Mouse (Mus musculus) urinary bladder, adult 18-20 months (tissue): Measurements from ENCODE around the gene D230025D16Rik.

Experiments used
- DNase-seq, 2 experiments: peaks; one replicate each; pipeline ENCODE4 v3.0.0; 2022; ENCODE audit warnings: low spot score in 2 of 2, mixed read lengths in 2 of 2

Gene D230025D16Rik

DNA sequence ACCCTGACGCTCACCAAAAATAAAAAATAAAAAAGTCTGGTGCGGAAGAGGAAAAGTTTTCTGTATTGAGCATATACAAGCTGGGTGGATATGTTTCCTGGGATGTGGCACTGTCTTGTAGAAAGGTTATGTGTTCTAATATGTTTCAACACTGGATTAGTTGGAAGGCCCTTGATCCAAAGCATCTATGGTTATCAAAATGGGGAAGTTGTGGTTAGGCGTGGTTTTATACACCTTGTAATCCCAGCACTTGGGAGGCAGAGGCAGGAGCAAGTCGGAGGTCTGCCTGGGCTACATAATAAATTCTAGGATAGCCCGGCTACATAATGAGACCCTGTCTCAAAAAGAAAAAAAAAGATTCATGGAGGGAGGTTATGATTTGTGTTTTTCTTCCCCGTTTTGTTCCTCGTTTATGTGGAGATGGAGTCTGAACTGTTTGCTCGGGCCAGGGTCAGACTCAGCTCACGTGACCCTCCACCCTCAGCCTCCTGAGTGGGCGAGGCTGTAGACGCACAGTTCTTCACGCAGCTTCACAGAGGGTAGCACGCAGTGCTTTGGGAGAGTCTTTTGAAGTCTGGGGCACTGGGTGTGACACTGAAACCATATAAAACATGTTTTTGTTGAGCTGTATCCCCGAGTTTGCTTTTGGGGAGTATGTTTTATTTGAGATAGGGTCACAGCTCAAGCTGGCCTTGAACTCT, 12.6 kb downstream of the D230025D16Rik start:
- no peak for DNase-seq

GRCm38 (mm10) chr8:105241016-105241415, 16.1 kb downstream of the D230025D16Rik start:
- DNase-seq, result no peak

DNA sequence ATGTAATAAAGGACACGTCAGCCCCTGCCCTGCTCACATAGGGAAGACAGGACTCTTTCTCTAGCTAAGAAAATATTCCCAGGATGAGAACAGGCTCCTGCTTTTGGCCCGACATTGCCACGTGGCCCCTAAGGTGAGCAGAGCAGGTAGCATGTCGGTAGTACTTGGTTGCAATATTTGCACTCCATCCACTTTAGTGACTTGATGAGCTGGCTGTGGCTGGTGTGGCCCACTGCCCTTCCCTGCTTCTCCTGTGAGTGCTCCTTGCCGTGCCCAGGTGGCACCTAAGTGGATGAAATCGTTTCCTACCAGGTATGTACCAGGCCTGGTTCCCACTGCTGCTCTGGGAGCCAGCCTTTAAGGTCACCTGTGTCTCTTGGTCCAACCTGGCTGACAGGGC, 27.0 kb downstream of the D230025D16Rik start:
- no peak for DNase-seq

GRCm38 (mm10) chr8:105252680-105253537, 28.0 kb downstream of the D230025D16Rik start:
- no peak for DNase-seq

GRCm38 (mm10) chr8:105253766-105254151, 28.8 kb downstream of the D230025D16Rik start:
- no peak for DNase-seq

GRCm38 (mm10) chr8:105254152-105254965, 29.4 kb downstream of the D230025D16Rik start:
- peak; percentile 83 to 87 for DNase-seq

DNA sequence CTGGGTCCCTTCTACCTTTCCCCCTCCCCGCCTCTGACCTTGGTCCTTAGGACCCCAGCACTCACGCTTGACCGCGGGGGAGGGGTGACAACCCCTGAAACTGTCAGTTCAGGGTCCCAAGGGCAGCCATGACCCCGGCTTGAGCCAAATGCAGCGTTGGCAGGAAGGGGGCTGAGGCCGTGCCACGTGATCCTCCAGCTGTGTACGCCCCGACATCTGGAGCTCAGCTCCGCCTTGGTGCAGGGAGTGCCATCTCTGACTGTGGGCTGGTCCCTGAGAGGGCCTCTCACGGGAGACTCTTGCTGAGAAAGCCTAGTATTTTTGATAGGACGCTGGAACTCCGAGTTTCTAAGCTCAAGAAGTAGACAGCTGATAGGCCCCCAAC, 30.0 kb downstream of the D230025D16Rik start, which contains the start of gene B3gnt9:
Gene B3gnt9 (minus strand): TSS at position 188 of the 385 bp plus-strand sequence.
- peak; percentile 46 to 78 for DNase-seq

- no peak for DNase-seq
These were observed 32.6 kb downstream of the D230025D16Rik start for GRCm38 (mm10) chr8:105257318-105258114.

DNA sequence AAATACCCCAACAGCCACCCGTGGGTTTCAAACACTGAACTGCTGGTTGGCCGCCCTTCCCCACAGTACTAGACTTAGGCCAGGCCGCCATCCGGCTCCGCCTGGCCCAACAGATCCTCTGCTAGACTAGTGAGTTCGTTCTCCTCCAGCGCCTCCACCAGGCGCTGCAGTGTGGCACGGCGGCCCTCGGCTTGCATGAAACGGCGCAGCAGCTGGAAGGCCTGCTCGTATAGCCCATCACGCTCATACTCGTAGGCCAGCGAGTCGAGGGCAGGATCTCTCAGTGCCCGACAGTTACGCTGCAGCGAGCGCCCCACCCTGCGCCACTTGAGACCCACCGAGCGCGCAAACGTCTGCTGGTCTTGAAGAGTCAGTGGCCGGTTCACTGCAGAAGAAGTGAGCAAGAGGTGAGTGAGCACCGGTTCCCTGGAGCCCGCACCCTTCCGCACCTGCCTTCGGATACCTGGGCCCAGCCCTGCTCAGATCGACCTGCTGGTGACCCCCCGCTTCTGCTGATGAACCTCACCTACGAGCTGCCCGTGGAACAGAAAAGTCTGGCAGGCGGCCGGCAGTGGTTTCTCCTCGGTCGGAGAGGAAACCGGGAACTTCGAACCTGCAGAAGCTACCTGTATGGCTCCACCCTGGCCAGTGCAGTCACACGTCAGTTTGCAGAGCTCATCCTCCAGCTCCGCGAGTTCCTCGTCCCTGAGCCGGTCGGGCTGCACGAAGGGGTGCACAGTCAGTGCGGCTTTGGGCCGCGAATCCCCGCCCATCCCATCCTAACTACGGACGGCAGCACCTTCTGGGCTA, 34.2 kb downstream of the D230025D16Rik start:
- no peak for DNase-seq

- DNase-seq, result peak; percentile 37 to 61
These were observed 34.9 kb downstream of the D230025D16Rik start for GRCm38 (mm10) chr8:105259721-105260320.

DNA sequence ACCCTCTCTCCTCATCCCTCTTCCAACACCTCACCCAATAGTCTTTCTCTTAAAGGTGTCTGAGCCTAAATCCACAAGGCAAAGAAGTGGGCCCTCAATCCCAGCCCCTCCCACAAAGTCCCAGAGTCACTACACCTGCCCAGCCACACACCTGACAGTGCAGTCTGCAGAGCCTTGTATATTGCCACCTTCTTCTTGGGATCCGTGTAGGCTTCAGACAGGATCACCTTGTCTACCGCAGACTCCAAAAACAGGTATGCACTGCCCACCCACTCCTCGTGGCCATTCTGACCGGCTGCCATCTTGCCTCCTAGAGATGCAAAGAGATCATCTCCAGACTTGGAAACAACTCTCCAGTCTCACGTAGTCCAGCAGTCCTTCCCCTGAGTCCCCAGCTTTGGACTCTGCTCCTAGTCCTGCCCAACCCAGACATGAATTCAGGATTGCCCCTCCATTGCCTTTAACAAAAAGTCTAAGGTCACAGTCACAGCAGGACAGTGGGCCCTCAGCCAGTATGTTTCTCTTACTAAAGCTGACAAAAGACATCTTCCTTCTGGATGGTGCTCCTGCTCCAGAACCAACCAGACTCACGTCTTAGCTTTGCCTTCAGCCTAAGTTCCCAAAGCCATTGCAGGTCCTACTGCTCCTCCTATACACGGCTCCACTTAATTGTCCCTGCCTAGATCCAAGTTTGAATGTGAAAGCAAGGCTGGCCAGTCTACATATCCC, 35.6 kb downstream of the D230025D16Rik start:
- no peak for DNase-seq

DNA sequence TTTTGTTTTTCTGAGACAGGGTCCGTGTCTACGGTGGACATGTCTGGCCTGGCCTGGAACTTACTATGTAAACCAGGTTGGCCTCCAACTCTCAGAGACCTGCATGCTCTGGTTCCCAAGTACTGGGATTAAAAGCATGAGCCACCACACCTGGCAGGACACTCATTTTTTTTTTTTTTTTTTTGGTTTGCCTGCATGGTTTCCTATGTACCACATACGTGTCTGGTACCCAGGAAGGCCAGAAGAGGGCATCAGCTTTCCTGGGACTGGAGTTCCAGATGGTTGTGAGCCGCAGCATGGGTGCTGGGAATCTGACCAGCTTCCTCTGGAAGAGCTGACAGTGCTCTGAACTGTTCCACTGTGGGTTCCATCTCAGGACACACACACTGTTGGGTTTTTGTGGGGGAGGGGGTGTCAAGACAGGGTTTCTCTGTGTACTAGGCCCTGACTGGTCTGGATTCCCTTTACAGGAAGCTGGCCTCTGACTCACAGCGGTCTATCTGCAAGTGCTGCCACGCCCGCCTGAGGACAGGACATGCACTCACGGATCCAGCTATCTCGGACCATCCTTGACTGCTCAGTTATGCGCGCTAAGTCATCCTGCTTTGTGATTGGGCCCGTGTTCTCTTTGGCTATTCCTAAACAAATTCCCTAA, 36.5 kb downstream of the D230025D16Rik start:
- no peak for DNase-seq

DNA sequence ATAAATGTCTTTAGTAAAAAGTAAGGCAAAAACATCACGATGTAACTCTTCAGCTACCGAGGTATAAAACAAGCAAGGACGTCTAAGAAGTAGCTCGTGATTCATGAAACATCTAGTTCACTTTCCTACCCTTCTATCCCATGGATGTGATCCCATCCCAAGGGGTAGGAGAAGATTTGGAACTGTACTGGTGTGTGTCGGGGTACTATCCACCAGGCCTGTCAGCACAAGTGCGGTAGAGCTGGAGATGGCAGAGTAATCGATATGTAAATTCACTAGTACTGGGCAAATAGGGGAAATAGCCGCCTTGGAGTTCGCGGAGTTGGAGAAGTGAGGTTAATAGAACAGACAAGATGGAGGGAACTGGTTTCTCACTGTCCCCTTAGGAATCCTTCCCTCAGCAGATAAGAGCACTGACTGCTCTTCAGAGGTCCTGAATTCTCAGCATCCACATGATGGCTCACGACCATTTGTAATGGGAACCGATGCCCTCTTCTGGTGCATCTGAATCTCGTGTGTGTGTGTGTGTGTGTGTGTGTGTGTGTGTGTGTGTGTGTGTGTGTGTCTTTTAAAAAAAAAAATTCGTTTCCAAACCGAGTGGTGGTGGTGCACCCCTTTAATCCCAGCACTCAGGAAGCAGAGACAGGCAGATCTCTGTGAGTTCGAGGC, 38.4 kb downstream of the D230025D16Rik start:
- no peak for DNase-seq

- peak; percentile 62 to 74 for DNase-seq
These were observed 39.4 kb downstream of the D230025D16Rik start, which contains the start of the genes Tradd and Fbxl8 for GRCm38 (mm10) chr8:105264024-105264982. Tradd (minus strand) TSS chr8:105264609. Fbxl8 (plus strand) TSS chr8:105264648.

DNA sequence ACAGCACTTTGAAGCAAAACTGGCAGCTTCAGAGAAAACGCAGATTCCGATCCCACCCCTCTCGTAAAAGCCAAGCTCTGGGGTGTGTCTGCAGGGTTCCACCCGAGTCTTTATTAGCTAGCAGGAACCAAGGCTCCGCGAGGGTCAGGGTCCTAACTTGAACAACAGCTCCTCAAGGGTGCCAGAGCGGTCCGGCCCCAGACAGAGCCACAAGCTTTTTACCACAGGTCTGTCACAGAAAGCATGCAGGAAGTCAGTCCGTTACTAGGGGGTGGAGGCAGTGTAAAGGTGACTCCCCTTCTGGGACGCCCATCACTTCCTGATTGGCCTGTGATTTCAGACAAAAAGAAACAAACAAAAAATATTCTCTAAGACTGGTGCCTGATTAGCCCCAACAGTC, 40.2 kb downstream of the D230025D16Rik start:
- peak in 1 of 2 experiments; percentile 33 for DNase-seq

- no peak for DNase-seq
These were observed 41.8 kb downstream of the D230025D16Rik start for GRCm38 (mm10) chr8:105266775-105267174.
